Mouse (Mus musculus) macrophage (primary cell): ENCODE results near the gene Meox1. TPM values are rescaled to one million over a fixed set of nuclear protein-coding genes. Genes with fewer than 3 reads are reported as not detected.

Source experiments
- H3K27ac ChIP-seq: fragments of 350-480 bp; formaldehyde crosslinking; 2 replicates; pipeline ENCODE4 v1.9.0; 2021
- H3K36me3 ChIP-seq: fragments of 350-480 bp; formaldehyde crosslinking; 2 replicates; pipeline ENCODE4 v1.9.0; 2021; ENCODE audit errors: inconsistent target
- H3K4me3 ChIP-seq: fragments of 350-480 bp; formaldehyde crosslinking; 2 replicates; pipeline ENCODE4 v1.9.0; 2021; ENCODE audit errors: inconsistent target
- H3K79me2 ChIP-seq: fragments of 350-480 bp; formaldehyde crosslinking; 2 replicates; pipeline ENCODE4 v1.9.0; 2021; ENCODE audit errors: inconsistent target
- WGBS: methylation state at CpG from one replicate; pipeline ENCODE4 v1.1.7; 2026; ENCODE audit warnings: inconsistent platforms; ENCODE audit not compliant: missing documents; 5-methylcytosine and 5-hydroxymethylcytosine counted together
- polyA plus RNA-seq: library from polyadenylated mRNA; stranded (reverse); fragments of 250-400 nt; gene quantifications from 3 replicates; pipeline ENCODE4 v1.2.4, GENCODE M21; 2018; ENCODE audit warnings: inconsistent platforms

Gene Meox1
- polyA plus RNA-seq, 1 experiment from 2014 or later = not detected

DNA sequence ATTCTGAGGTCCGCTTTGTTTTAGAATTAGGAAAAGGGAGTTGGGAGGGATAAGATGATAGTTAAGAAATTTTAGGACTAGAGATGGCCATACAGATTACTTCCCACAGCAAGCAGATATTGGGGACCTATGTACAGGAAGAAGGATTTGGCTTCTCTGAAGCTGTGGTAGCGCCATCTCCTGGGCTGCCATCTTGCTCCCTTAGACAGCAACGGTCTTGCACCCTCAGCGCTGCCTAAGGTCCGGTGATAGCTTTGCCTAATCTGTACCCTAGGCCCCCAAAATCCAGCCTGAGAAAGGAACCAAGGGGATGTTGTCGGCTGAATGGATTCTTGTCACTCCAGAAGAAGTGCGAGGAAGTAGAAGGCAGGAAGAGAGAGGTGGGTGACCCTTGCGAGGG is 19.4 kb upstream of the Meox1 start:
- no peak overlapping the region for H3K27ac ChIP-seq
- no peaks in the 10 kb centered on the region for H3K36me3 ChIP-seq
- 78% methylated on average over 8 of the region's 8 CpGs for WGBS
- no peak overlapping the region for H3K4me3 ChIP-seq
- H3K79me2 ChIP-seq = no peaks in the 10 kb centered on the region

DNA sequence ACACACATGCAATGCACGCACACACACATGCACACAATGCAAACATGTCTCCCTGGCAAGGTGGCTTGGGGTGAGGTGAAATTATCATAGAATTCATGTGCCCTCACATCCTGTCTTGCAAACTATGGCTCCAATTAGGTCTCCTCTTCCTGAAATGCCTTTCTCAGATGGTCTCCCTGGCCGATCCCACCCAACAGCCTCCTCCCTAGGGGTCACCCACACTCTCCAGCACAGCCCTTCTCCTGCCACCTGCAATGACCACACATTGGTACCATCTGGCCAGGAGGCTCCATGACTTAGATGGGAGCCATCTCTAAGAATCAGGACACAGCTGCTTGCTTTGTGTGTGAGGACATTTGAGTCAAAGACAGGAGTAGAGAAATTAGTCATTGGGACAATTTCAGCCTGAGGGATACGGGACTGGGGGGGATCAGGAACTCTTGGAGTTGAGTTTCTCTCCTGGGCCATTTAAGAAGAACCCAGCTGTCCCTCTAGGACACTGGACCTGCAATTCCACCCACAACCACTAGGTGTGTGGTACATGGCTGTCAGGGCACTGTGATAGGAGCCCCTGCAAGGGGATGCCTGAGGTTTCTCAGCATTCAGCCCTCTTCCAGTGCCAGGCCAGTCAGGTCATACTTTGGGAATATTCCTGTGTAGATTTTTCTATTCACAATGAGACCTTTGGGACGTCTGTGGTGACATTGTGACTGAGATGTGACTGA is 17.8 kb upstream of the Meox1 start:
- 75% methylated on average over 4 of the region's 4 CpGs for WGBS
- Histone ChIP-seq H3K79me2 (no peaks in the 10 kb centered on the region), H3K27ac (no peak overlapping the region), H3K4me3 (no peak overlapping the region), H3K36me3 (no peaks in the 10 kb centered on the region)

DNA sequence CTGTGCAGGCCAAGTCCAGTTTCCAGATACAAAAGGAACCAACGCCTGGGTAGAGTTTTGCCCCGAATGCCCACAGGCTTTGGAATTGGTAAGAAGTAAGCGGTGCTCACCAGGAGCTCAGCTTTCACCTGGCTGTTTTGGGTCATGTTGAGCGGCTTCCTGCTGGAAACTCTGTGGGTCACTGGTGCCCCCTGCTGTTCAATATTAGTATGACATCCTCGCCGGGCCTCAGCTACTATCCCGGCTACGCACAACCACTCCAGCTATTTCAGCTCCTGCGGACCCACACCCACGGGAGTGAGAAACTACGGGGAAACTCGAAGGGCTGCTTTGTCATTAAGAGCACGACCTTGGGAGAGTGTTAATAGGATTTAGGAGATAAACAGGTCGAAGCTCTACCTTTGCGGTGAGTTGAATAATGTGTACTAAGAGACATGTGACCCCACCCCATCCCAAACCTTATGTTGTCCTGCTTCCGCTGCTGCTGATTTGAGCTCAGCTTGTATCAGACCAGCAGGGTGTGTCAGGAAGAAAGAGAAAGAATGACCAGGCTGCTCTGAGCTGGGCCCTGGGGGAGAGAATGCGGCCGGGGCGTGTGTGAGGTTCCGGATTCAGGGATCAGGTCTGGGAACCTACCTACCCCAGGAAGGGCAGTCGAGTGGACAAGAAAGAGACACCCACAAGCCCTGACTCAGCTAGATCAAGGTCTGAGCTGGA is 16.2 kb upstream of the Meox1 start:
- WGBS = 25% methylated on average over 21 of the region's 21 CpGs

DNA sequence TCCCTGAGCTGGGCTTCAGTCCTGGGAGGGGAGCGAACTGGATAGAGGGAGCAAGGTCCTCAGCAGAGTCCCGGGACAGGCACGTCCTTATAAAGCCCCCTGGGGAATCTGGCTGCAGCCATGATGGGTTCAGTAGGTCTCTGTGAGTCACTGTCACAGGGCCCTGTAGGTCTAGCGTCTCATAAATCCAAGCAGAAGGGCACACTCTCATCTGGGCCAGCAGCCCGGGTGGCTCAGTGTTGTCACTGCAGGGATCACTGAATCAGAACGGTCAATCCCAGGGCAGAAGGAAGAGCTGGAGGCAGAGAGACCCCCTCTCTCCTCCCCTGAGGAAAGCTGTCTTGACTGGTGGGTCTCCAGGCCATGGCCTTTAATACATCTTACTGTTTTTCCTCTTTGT is 14.6 kb upstream of the Meox1 start:
- 84% methylated on average over 6 of the region's 6 CpGs for WGBS
- Histone ChIP-seq H3K36me3 (no peaks in the 10 kb centered on the region), H3K4me3 (no peak overlapping the region), H3K79me2 (no peaks in the 10 kb centered on the region), H3K27ac (no peak overlapping the region)

More for the DNA sequence above, 16.2 kb upstream of the Meox1 start:
- no peak overlapping the region for H3K27ac ChIP-seq
- H3K36me3 ChIP-seq = no peaks in the 10 kb centered on the region
- H3K4me3 ChIP-seq = no peak overlapping the region
- H3K79me2 ChIP-seq = no peaks in the 10 kb centered on the region

DNA sequence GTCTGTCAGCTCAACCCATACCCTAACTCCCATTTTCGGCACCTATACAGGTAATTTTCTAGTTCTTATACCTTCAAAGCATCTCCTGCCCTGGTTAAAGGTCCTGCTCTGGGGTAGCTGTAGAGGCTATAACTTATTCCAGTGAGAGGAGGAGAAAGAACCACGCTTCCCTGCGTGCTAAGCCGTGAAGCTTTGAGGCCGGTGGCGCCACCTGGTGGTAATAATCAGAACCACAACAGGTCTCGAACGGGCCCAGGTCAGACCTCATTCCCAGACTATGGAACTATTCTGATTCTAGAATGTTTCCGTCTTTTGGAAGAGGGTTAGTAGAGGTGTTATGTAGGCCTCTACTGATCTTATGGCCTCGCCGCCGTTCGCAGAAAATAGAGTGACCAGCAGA is 10.9 kb upstream of the Meox1 start:
- H3K36me3 ChIP-seq = no peaks in the 10 kb centered on the region
- H3K79me2 ChIP-seq = no peaks in the 10 kb centered on the region
- H3K27ac ChIP-seq = no peak overlapping the region
- 33% methylated on average over 13 of the region's 13 CpGs for WGBS
- H3K4me3 ChIP-seq = no peak overlapping the region

DNA sequence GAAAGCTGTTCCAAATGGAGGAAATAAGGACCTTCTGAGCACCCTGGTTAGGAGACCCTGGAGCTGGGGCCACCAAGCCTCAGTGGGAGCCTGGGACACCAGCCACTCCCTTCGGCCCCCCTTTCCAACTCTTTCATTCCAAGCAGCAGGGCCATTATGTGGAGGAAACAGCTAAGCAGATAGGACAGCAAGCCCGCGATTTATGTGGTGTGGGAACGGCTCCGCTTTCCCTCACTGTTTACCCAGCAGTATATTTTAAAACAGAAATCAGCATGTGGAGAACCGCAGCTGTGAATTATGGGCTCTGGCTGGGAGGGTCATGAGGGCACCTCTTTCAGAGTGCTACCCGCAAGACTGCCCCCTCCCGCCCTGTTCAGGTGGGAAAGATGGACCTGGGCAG is 7.1 kb upstream of the Meox1 start:
- 1% methylated on average over 8 of the region's 8 CpGs for WGBS
- H3K27ac ChIP-seq = no peak overlapping the region
- no peaks in the 10 kb centered on the region for H3K36me3 ChIP-seq
- H3K4me3 ChIP-seq = no peak overlapping the region
- H3K79me2 ChIP-seq = no peaks in the 10 kb centered on the region

DNA sequence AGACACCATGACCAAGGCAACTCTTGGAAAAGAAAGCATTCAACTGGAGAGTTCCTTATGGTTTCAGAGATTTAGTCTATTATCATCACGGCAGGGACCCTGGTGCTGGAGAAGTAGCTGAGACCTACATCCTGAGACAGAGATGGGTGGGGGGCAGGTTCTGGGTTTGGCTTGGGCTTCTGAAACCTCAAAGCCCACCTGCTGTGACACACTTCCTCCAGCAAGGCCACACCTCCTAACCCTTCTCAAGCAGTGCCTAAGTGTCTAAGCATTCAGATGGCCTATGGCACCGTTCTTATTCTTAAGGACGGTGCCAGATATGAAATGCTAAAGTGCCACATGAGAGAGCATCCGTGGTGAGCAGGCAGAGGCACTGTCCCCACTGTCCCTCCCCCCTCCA is 4.2 kb upstream of the Meox1 start:
- Histone ChIP-seq H3K36me3 (no peaks in the 10 kb centered on the region), H3K79me2 (no peaks in the 10 kb centered on the region), H3K27ac (no peak overlapping the region), H3K4me3 (no peak overlapping the region)
- WGBS = 90% methylated on average over 4 of the region's 4 CpGs

- Histone ChIP-seq H3K79me2 (no peaks in the 10 kb centered on the region), H3K4me3 (no peak overlapping the region), H3K36me3 (no peaks in the 10 kb centered on the region), H3K27ac (no peak overlapping the region)
- 62% methylated on average over 13 of the region's 13 CpGs for WGBS
These were observed 2.6 kb upstream of the Meox1 start for GRCm38 (mm10) chr11:101896546-101897361.

DNA sequence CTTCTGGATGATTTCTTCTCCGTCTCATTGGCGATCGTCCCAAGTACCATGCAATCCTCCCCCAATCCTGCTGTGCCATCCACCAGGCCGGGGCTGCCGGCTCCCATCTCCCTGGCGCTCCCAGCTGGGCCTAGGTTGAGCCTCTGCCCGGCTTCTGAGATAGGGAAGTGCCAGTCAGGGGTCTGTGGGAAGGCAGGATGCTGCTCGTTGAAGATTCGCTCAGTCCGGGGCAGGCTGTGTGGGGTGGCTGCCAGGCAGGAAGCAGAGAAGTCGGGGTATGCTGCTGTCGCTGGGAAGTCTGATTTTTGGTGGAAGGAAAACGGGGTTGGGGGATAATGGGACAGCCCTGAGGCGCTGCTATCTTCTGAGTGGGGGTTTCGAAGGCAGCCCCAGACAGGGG is 614 bp downstream of the Meox1 start:
- no peaks in the 10 kb centered on the region for H3K36me3 ChIP-seq
- 32% methylated on average over 15 of the region's 15 CpGs for WGBS
- H3K79me2 ChIP-seq = no peaks in the 10 kb centered on the region
- no peak overlapping the region for H3K27ac ChIP-seq
- H3K4me3 ChIP-seq = no peak overlapping the region

DNA sequence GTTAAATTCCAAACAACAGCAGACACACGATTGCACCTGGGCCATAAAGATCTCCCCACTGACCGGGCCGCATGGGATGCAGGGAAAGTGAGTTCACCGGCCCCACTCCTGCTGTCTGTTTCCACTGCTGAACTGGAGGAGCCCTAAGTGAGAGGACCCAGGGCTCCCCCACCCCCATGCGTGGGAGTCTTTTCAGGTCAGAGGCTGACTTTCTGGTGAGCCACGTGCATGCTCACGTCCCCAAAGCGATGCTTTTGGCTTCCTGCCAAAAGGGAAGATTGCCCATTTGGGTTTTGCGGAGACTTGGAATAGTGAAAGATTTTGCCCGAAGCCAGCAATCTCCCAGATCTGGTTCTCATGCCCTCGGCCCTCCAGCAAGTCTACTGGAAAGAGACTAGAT is 2.7 kb downstream of the Meox1 start:
- no peak overlapping the region for H3K4me3 ChIP-seq
- H3K27ac ChIP-seq = no peak overlapping the region
- WGBS = 30% methylated on average over 11 of the region's 11 CpGs
- no peaks in the 10 kb centered on the region for H3K36me3 ChIP-seq
- H3K79me2 ChIP-seq = no peaks in the 10 kb centered on the region

GRCm38 (mm10) chr11:101889781-101890180 is 4.4 kb downstream of the Meox1 start:
- 12% methylated on average over 13 of the region's 13 CpGs for WGBS
- Histone ChIP-seq H3K36me3 (no peaks in the 10 kb centered on the region), H3K27ac (no peak overlapping the region), H3K79me2 (no peaks in the 10 kb centered on the region), H3K4me3 (no peak overlapping the region)

DNA sequence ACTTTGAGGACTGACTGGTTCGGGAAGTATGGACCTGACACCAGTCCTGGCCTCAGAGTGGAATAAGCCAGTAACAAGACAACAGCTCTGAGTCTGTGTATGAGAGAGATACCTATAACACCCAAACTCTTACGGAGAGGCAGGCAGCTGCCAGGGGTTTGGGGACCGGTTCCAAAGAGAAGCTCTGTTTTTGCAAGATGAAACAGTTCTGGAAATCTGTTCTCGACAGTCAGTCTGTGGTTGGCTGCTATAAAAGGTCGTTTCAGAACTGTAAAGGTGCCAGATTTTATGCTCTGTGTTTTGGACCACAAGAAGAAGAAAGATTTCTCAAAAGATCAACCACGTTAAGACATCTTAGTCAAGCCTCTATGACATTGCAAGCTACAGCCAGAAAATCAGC is 5.4 kb downstream of the Meox1 start:
- Histone ChIP-seq H3K4me3 (no peak overlapping the region), H3K79me2 (no peaks in the 10 kb centered on the region), H3K27ac (no peak overlapping the region), H3K36me3 (no peaks in the 10 kb centered on the region)
- WGBS = 58% methylated on average over 6 of the region's 6 CpGs

DNA sequence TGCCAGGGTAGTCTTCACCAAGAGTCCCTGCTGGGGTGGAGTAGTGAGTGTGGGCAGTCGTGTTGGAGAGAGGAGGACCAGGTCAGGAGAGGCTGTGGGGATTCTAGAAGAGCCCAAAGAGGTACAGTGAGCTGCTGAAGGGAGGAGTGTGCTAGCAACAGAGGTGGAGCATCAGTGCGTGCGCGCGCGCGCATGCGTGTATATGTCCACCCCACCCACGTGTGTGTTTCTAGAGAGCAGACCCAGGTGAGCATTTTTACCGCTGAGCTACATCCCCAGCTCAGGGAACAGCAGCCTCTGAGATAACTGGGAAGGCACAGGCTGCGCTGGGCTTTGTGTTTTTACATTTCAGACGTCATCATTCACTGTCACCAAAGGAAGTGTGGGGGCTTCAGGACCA is 7.7 kb downstream of the Meox1 start:
- Histone ChIP-seq H3K36me3 (no peaks in the 10 kb centered on the region), H3K4me3 (no peak overlapping the region), H3K27ac (no peak overlapping the region), H3K79me2 (no peaks in the 10 kb centered on the region)
- WGBS = 71% methylated on average over 12 of the region's 12 CpGs

DNA sequence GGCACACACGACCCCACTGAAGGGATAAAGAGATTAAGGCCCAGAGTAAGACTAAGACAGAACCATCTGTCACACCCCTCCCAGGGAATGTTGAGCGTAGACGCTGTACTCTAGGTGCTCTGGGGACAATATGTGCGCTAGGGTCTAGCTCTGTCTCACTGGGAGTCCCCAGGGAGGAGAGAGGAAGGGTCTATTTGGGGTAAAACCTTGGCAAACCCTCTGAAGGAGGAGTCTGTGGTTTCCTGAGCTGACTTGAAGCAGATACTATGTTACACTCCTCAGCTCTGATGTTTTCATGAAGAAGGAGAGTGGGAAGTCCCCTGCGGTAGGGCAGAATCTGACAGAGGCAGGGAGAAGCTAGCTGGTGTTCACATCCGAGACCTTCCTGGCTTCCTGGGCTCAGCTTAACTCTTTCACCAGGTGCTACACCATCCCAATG is 8.3 kb downstream of the Meox1 start:
- Histone ChIP-seq H3K27ac (no peak overlapping the region), H3K4me3 (no peak overlapping the region), H3K36me3 (no peaks in the 10 kb centered on the region), H3K79me2 (no peaks in the 10 kb centered on the region)
- 34% methylated on average over 6 of the region's 6 CpGs for WGBS

DNA sequence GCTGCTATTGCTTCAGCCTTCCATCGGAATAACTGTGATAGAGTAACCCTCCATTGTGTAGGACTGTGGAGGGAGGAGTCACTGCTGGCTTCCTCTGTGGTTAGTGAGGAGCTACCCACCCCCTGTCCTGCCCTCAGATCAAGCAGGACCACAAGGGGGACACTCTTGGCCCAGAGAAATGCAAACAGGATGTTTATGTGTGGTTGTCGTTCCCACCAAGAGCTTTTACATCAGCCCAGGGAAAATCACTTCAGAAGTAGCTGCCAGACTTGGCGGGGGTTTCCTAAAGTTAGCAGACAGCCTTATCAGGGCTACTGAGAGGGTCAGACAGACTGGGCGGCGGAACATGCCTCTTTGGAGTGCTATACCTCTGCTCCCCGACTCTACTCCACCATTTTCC is 8.9 kb downstream of the Meox1 start:
- no peak overlapping the region for H3K4me3 ChIP-seq
- no peaks in the 10 kb centered on the region for H3K79me2 ChIP-seq
- H3K36me3 ChIP-seq = no peaks in the 10 kb centered on the region
- no peak overlapping the region for H3K27ac ChIP-seq
- WGBS = 14% methylated on average over 6 of the region's 6 CpGs
